Mouse (Mus musculus) ES-Bruce4 (cell line): ENCODE data around the gene Pparg. TPM values are rescaled to one million over a fixed set of nuclear protein-coding genes. Genes with fewer than 3 reads are reported as not detected.

ENCODE experiments used
- H3K27ac ChIP-seq: 2 replicates; pipeline ENCODE4 v1.5.1; 2012; ENCODE audit warnings: low read length, inconsistent platforms; ENCODE audit not compliant: insufficient read depth
- H3K27me3 ChIP-seq: 2 replicates; pipeline ENCODE4 v1.6.1; 2012; ENCODE audit warnings: mild to moderate bottlenecking, low read length, inconsistent platforms; ENCODE audit not compliant: control insufficient read depth, poor library complexity, insufficient read depth, severe bottlenecking
- H3K36me3 ChIP-seq: 2 replicates; pipeline ENCODE4 v1.6.1; 2012; ENCODE audit warnings: inconsistent platforms, mild to moderate bottlenecking, low read length, moderate library complexity; ENCODE audit not compliant: control insufficient read depth, poor library complexity, insufficient read depth, severe bottlenecking
- H3K4me1 ChIP-seq: one replicate; pipeline ENCODE4 v1.8.1; 2011; ENCODE audit warnings: low read length; ENCODE audit not compliant: control insufficient read depth, insufficient read depth
- H3K4me3 ChIP-seq: 2 replicates; pipeline ENCODE4 v1.5.1; 2011; ENCODE audit warnings: low read depth, mild to moderate bottlenecking, low read length
- H3K9ac ChIP-seq: 2 replicates; pipeline ENCODE4 v1.6.1; 2012; ENCODE audit warnings: low read depth, mild to moderate bottlenecking, inconsistent platforms; ENCODE audit not compliant: poor library complexity, severe bottlenecking
- H3K9me3 ChIP-seq: replicated peaks from 2 replicates; pipeline ENCODE4 v1.6.1; 2012; ENCODE audit warnings: mild to moderate bottlenecking, low read length, inconsistent platforms; ENCODE audit not compliant: control insufficient read depth, poor library complexity, insufficient read depth, severe bottlenecking
- CTCF ChIP-seq: IDR thresholded peaks from one replicate; pipeline ENCODE4 v1.8.1; 2011; ENCODE audit warnings: low read depth, low read length
- EP300 ChIP-seq: IDR thresholded peaks from 2 replicates; pipeline ENCODE4 v1.6.1; 2011; ENCODE audit warnings: low read depth, low read length; ENCODE audit not compliant: insufficient read depth
- POLR2A ChIP-seq: IDR thresholded peaks from one replicate; pipeline ENCODE4 v1.8.1; 2011; ENCODE audit warnings: low read length; ENCODE audit not compliant: insufficient read depth
- polyA plus RNA-seq: library from polyadenylated mRNA; stranded (reverse); fragments of >200 nt; gene quantifications from 2 replicates; pipeline ENCODE4 v1.2.4, GENCODE M21; 2011; ENCODE audit warnings: low read depth; ENCODE audit not compliant: missing spikeins, insufficient read depth, insufficient read length

Pparg gene
- polyA plus RNA-seq, 1 experiment: 1.1 TPM

DNA sequence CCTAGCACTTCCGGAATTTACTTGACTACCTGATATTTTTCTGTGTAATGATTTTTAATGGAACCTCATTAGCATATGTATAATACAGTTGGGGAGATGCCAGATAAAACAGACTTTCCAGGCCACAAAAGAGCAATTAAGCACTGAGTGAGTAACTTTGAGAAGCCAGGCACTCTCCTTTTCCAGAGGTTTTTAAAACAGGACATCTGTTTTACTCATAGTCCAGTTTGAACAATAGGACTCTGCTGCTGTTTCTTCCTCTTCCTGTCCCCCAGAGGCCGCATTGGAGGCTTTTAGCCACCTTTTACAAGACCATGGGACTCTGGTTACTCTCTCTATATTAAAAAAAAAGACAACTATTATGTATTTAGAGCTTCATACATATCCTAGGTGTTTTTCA, 72.0 kb downstream of the Pparg start:
- no peaks in the 10 kb centered on the region for H3K27me3 ChIP-seq
- no peak overlapping the region for H3K27ac ChIP-seq
- no peak overlapping the region for H3K9ac ChIP-seq
- no peak overlapping the region for H3K4me3 ChIP-seq
- TF ChIP-seq EP300 (no peak), POLR2A (no peak), CTCF (no peak)
- H3K4me1 ChIP-seq: no peaks in the 10 kb centered on the region
- no peaks in the 10 kb centered on the region for H3K36me3 ChIP-seq
- no peaks in the 10 kb centered on the region for H3K9me3 ChIP-seq

DNA sequence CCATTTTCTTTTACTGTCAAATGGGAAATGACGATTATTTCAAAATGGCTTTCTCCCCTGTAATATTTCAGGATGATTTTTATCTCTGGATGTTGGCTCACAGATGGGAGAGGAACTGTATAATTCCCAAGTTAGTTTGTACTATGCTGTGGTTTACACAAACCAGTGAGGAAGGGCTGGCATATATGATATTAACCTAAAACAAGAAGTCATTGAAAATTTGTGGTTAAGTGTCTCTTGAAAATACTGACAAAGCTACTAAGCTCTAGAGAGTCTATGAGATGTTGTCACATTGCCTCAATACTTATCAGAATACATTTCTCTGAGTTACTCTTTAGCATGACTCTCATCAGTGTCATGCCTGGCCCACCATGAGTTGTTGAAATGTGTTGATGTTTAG, 73.3 kb downstream of the Pparg start:
- H3K9me3 ChIP-seq: no peaks in the 10 kb centered on the region
- no peak overlapping the region for H3K27ac ChIP-seq
- no peak for TF ChIP-seq EP300
- TF ChIP-seq CTCF: no peak
- no peak for TF ChIP-seq POLR2A
- no peaks in the 10 kb centered on the region for H3K36me3 ChIP-seq
- no peak overlapping the region for H3K9ac ChIP-seq
- no peak overlapping the region for H3K4me3 ChIP-seq
- H3K27me3 ChIP-seq: no peaks in the 10 kb centered on the region
- H3K4me1 ChIP-seq: no peaks in the 10 kb centered on the region

DNA sequence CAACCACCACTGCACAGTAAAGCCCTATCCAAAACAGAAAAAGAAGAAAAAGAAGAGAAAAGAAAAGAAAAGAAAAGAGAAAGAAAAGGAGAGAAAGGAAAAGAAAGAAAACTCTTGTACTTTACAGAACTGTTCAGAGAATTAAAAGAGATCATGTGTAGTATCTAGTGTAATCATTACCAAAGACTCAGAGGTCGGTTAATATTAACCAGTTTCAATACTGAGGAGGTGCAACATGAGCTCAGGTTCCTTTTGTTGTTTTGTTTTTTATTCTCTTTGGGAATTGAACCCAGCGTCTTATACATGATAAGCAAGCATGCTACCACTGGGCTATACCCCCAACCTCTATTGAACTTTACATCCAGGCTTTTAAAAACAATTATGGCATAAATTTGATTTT, 74.1 kb downstream of the Pparg start:
- Histone ChIP-seq H3K9me3 (no peaks in the 10 kb centered on the region), H3K27me3 (no peaks in the 10 kb centered on the region), H3K4me1 (no peaks in the 10 kb centered on the region), H3K27ac (no peak overlapping the region), H3K9ac (no peak overlapping the region), H3K36me3 (no peaks in the 10 kb centered on the region), H3K4me3 (no peak overlapping the region)
- TF ChIP-seq CTCF (no peak), POLR2A (no peak)

DNA sequence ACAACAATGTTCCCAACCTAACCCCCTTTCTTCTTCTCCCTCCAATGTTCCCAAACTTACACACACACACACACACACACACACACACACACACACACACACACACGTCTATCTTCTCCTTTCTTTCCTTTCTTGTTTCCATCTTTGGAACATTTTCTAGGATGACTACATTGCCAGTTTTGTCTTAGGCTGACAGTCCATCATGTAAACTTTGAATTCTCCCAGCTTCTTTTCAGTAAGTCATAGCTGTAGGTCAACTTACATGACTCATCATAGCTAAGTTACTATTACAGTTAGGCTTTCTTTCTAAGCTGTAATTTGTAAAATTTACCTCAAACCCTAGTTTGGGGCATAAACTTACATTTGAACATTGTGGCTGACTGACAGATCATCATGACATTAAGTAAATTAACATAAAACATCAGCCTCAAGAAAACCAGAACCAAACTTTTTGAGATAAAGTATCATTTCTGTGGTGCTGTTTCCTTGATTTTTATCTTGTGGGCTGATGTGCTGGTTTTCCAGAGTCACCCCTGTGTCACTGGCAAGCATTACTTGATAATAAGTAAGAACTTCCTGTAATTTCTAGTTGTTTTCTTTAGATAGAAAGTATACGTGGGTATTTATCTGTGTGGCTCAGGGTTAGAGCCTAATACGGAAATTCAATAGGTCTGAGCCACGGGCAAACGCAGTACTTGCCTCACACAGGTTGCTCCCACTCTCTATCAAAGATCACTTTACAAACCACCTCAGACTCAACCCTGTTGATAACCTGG, 79.7 kb downstream of the Pparg start:
- Histone ChIP-seq H3K9me3 (no peaks in the 10 kb centered on the region), H3K4me1 (no peaks in the 10 kb centered on the region), H3K36me3 (no peaks in the 10 kb centered on the region), H3K27me3 (no peaks in the 10 kb centered on the region), H3K9ac (no peak overlapping the region), H3K4me3 (no peak overlapping the region), H3K27ac (no peak overlapping the region)
- no peak for TF ChIP-seq EP300
- no peak for TF ChIP-seq POLR2A
- TF ChIP-seq CTCF: no peak

DNA sequence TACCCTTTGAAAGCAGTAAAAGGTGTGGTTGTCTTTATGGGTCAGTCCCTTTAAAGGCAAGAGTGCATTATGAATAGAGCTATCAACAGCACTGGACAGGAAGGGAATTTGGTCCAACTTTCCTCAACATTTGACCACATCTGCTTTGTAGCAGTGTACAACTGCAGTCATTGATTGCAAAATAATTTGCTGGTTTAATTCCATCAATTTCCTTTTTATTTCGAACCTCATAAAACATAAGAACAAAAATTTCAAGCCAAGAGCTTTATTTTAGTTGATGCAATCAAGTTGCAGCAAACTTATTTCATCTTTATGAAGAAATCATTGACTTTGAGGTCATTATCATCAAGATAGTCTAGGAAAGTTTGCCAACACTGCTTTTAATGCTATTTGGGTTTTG, 91.8 kb downstream of the Pparg start:
- H3K9ac ChIP-seq: no peak overlapping the region
- H3K27me3 ChIP-seq: no peaks in the 10 kb centered on the region; the same call in 1 of the 2 replicates
- no peak overlapping the region for H3K4me3 ChIP-seq
- no peak overlapping the region for H3K27ac ChIP-seq
- H3K4me1 ChIP-seq: no peaks in the 10 kb centered on the region
- no peaks in the 10 kb centered on the region for H3K36me3 ChIP-seq
- H3K9me3 ChIP-seq: no peaks in the 10 kb centered on the region
- TF ChIP-seq EP300: no peak
- no peak for TF ChIP-seq CTCF
- no peak for TF ChIP-seq POLR2A

DNA sequence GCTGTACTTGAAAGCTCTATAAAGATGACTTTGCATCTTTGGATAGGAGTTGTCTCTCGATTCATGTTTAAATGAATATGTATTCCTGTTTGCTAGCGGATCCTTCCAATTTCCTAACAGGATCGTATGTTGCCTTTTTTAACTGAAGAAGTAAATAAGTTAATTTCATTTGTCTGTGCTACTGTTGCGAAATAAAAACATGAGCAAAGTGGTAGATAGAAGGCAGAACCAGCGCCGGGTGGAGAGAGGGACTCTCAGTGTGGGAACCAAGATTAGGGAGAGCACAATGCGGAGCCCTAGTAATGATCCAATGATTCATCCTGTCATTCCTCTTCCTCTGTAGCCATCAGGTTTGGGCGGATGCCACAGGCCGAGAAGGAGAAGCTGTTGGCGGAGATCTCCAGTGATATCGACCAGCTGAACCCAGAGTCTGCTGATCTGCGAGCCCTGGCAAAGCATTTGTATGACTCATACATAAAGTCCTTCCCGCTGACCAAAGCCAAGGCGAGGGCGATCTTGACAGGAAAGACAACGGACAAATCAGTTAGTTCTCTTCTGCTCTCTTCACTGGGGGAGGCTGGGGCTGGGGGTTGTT, 102.1 kb downstream of the Pparg start:
- H3K4me3 ChIP-seq: no peak overlapping the region
- H3K9ac ChIP-seq: no peak overlapping the region
- TF ChIP-seq CTCF (no peak), EP300 (no peak), POLR2A (no peak)
- H3K4me1 ChIP-seq: no peaks in the 10 kb centered on the region
- no peaks in the 10 kb centered on the region for H3K36me3 ChIP-seq
- no peak overlapping the region for H3K27ac ChIP-seq
- H3K9me3 ChIP-seq: no peaks in the 10 kb centered on the region
- H3K27me3 ChIP-seq: no peaks in the 10 kb centered on the region; the same call in 1 of the 2 replicates
